Mouse (Mus musculus) lung, embryonic 14.5 days (tissue): ENCODE results near the gene Apoa4. TPM values are rescaled to one million over a fixed set of nuclear protein-coding genes. Genes with fewer than 3 reads are reported as not detected.

ENCODE experiments used
- ATAC-seq: fragments of 200-750 bp; cut with Nextera tagmentation; 2 replicates; pipeline ENCODE4 v1.8.0; 2017; ENCODE audit warnings: mild to moderate bottlenecking, moderate TSS enrichment, moderate library complexity; ENCODE audit not compliant: insufficient read depth
- DNase-seq: peaks from one replicate; pipeline ENCODE4 v3.0.0-alpha.2; 2015
- H3K27ac ChIP-seq: fragments of 300-500 bp; sonication (generic); 2 replicates; pipeline ENCODE4 v1.5.1; 2014; ENCODE audit warnings: low read depth, mild to moderate bottlenecking, moderate library complexity
- H3K27me3 ChIP-seq: fragments of 300-500 bp; sonication (generic); 2 replicates; pipeline ENCODE4 v1.6.1; 2014; ENCODE audit warnings: low read length, control low read depth; ENCODE audit not compliant: insufficient read depth
- H3K36me3 ChIP-seq: fragments of 300-500 bp; sonication (generic); 2 replicates; pipeline ENCODE4 v1.6.1; 2014; ENCODE audit warnings: control low read depth; ENCODE audit not compliant: insufficient read depth
- H3K4me1 ChIP-seq: fragments of 300-500 bp; sonication (generic); 2 replicates; pipeline ENCODE4 v1.6.1; 2014; ENCODE audit warnings: antibody characterized with exemption, control low read depth; ENCODE audit not compliant: insufficient read depth
- H3K4me2 ChIP-seq: fragments of 300-500 bp; sonication (generic); 2 replicates; pipeline ENCODE4 v1.6.1; 2014; ENCODE audit warnings: mild to moderate bottlenecking
- H3K4me3 ChIP-seq: fragments of 300-500 bp; sonication (generic); 2 replicates; pipeline ENCODE4 v1.5.1; 2014; ENCODE audit warnings: low read depth, low read length
- H3K9ac ChIP-seq: fragments of 300-500 bp; sonication (generic); 2 replicates; pipeline ENCODE4 v1.6.1; 2014
- H3K9me3 ChIP-seq: fragments of 300-500 bp; sonication (generic); 2 replicates; pipeline ENCODE4 v1.6.1; 2016; ENCODE audit warnings: low read depth, low read length, control low read depth
- CTCF ChIP-seq: IDR thresholded peaks from 2 replicates; pipeline ENCODE4 v1.5.1; 2016; ENCODE audit warnings: antibody characterized with exemption, low read depth
- WGBS: fragments of 180-500 bp; shearing (Covaris S2); extraction: QIAGEN DNeasy Blood & Tissue Kit; methylation state at CpG from one replicate; pipeline ENCODE4 v1.1.7; 2014; 5-methylcytosine and 5-hydroxymethylcytosine counted together
- polyA plus RNA-seq: library from polyadenylated mRNA; unstranded; fragments of >200 nt; fragmentation: Nextera tagmentation; extraction: Ambion mirVana; gene quantifications from 2 replicates; pipeline ENCODE4 v1.2.1, GENCODE M21; 2014

Apoa4 gene
- polyA plus RNA-seq, 1 experiment from 2014 or later, result not detected

GRCm38 (mm10) chr9:46272677-46273454, 32.4 kb downstream of the Apoa4 start, which contains the start of gene Zpr1:
TSS of gene Zpr1 (plus strand) at chr9:46273064.
- ATAC-seq (peak; percentile 97), DNase-seq (peak; percentile 95)
- peak; percentile 56 for TF ChIP-seq CTCF
- WGBS, result 4% methylated on average over 45 of the region's 45 CpGs
- Histone ChIP-seq H3K27me3 (no peaks in the 10 kb centered on the region), H3K27ac (peak within 1 kb of the TSS; percentile 75), H3K9me3 (no peaks in the 10 kb centered on the region), H3K4me3 (peak within 1 kb of the TSS; percentile 81), H3K9ac (peak within 1 kb of the TSS; percentile 66), H3K4me2 (peak within 1 kb of the TSS; percentile 80), H3K36me3 (peaks cover 31% of the 10 kb centered on the region), H3K4me1 (no peaks in the 10 kb centered on the region)

GRCm38 (mm10) chr9:46274494-46274893, 34.0 kb downstream of the Apoa4 start:
- H3K4me1 ChIP-seq, result no peaks in the 10 kb centered on the region
- no peak overlapping the region for H3K4me2 ChIP-seq
- 72% methylated on average over 9 of the region's 9 CpGs for WGBS
- ATAC-seq (no peak), DNase-seq (no peak)
- H3K4me3 ChIP-seq, result no peak overlapping the region
- H3K36me3 ChIP-seq, result peaks cover 43% of the 10 kb centered on the region
- TF ChIP-seq CTCF, result no peak
- no peaks in the 10 kb centered on the region for H3K27me3 ChIP-seq
- H3K9me3 ChIP-seq, result no peaks in the 10 kb centered on the region
- H3K27ac ChIP-seq, result no peak overlapping the region
- H3K9ac ChIP-seq, result no peak overlapping the region

GRCm38 (mm10) chr9:46282631-46283436, 42.3 kb downstream of the Apoa4 start, which contains the start of gene Bud13:
TSS of gene Bud13 (plus strand) at chr9:46283008.
- Histone ChIP-seq H3K27me3 (no peaks in the 10 kb centered on the region), H3K4me2 (peak within 1 kb of the TSS; percentile 75), H3K9ac (peak within 1 kb of the TSS; percentile 87), H3K4me3 (peak within 1 kb of the TSS; percentile 95), H3K27ac (peak within 1 kb of the TSS; percentile 89), H3K4me1 (0 out of 2 replicates have a peak, but pooled peaks cover 4% of the 10 kb centered on the region), H3K36me3 (peaks cover 57% of the 10 kb centered on the region), H3K9me3 (no peaks in the 10 kb centered on the region)
- peak; percentile 84 for TF ChIP-seq CTCF
- under 1% methylated on average over 55 of the region's 55 CpGs for WGBS
- peak; percentile 95 for ATAC-seq
- peak; percentile 97 for DNase-seq

Other genes with a start within 250 kb of the Apoa4 start
- 179 and 184 TPM in 2 replicates for gene Pafah1b2, start 228.0 kb upstream of the Apoa4 start, polyA plus RNA-seq
- gene Sik3, start 227.9 kb upstream of the Apoa4 start, polyA plus RNA-seq, result 14.1 and 15.7 TPM in 2 replicates
- gene Apoa1, start 12.1 kb upstream of the Apoa4 start, polyA plus RNA-seq, result 0.80 and 2.0 TPM in 2 replicates
- gene Apoc3, start 5.1 kb upstream of the Apoa4 start, polyA plus RNA-seq, result not detected in 2 replicates
- not detected in 2 replicates for gene Apoa5, start 27.9 kb downstream of the Apoa4 start, polyA plus RNA-seq
- 56.0 and 61.8 TPM in 2 replicates for gene Zpr1, start 32.4 kb downstream of the Apoa4 start, polyA plus RNA-seq
- 27.1 and 27.6 TPM in 2 replicates for gene Bud13, start 42.3 kb downstream of the Apoa4 start, polyA plus RNA-seq
- not detected in 2 replicates for gene 4931429L15Rik, start 79.3 kb downstream of the Apoa4 start, polyA plus RNA-seq